Mouse (Mus musculus) adrenal gland, postnatal 10 days (tissue): ENCODE data around the gene St8sia6. TPM values are rescaled to one million over a fixed set of nuclear protein-coding genes. Genes with fewer than 3 reads are reported as not detected.
"Not testable (repeated sequence)": the region's sequence is repeated elsewhere in the genome, so short reads cannot be mapped to it uniquely, and the experiment has no call there.

Source experiments
- DNase-seq: peaks from one replicate; pipeline ENCODE4 v3.0.0; 2021; ENCODE audit warnings: mixed read lengths
- long read RNA-seq, 2 experiments: library from polyadenylated mRNA; stranded (forward); transcript quantifications; one replicate each; pipeline ENCODE4 v2.0.0; 2021
- total RNA-seq, 2 experiments: library from RNA; stranded (reverse); gene quantifications; 2 replicates each; pipeline ENCODE4 v1.2.3; 2021

St8sia6 gene
- total RNA-seq = 1 to 10 TPM; 1.6 to 1.8 TPM
- long read RNA-seq, experiment 1, partial matches to known transcripts = 0 of 1 reads
- long read RNA-seq, experiment 1, other reads (novel, unspliced or antisense) = 1 of 1 reads
- long read RNA-seq, experiment 2 = 0 reads

DNA sequence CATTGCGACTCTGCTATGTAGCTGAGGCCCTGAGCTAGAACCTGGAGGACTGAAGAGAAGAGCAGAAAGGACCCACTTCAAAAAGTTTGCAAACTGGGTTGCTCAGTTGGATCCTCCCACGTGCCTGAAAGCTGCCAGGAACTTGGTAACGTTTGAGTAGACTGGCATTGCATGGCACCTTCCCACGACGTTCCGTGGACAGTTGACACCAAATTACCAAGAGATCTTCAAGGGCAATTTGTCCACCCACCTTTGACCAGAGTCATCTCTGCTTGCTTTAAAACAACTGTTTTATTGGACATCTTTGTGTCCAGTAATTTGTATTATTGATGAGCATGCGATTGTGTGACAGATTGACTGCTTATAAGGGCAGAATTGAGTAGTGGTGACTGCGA, at the start of gene St8sia6:
Gene St8sia6 (minus strand): TSS at position 96 of the 395 bp plus-strand sequence.
- DNase-seq = no peak

DNA sequence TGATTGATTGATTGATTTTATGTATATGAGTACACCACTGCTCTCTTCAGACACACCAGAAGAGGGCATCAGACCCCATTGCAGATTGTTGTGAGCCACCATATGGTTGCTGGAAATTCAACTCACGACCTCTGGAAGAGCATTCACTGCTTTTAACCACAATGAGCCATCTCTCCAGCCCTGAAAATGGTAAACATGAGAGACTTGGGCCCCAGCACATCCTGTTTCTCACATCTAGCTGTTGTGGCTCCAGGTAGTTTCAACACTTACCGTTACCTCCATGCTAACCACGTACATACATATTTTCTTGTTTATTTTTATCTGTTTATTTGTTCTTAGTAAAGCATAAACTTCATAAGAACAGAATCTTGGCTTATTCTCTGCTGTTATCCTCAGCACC, 42.4 kb upstream of the St8sia6 start:
- no peak for DNase-seq

DNA sequence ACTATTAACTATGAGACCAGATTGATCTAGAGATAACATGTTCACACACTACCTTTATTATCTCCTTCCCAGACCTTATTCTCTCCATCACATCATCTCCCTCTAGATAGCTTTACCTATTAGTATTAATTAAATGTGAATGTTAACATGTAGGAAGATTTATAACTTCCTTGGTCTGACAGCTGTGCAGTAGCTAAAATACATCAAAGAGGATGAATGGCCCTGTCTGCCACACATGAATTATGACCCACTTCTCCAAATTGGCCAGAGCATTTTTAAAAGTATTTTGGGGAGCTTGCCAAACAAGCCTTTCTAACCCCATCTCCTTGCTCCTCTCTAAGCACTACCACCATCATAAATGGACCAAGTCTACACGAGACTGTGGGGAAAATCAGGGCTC, 41.1 kb upstream of the St8sia6 start:
- DNase-seq = no peak

GRCm38 (mm10) chr2:13816645-13817044, 22.8 kb upstream of the St8sia6 start:
- DNase-seq = no peak

GRCm38 (mm10) chr2:13808593-13808992, 14.7 kb upstream of the St8sia6 start:
- no peak for DNase-seq

- DNase-seq = no peak
Measured at GRCm38 (mm10) chr2:13808008-13808407, 14.1 kb upstream of the St8sia6 start.

DNA sequence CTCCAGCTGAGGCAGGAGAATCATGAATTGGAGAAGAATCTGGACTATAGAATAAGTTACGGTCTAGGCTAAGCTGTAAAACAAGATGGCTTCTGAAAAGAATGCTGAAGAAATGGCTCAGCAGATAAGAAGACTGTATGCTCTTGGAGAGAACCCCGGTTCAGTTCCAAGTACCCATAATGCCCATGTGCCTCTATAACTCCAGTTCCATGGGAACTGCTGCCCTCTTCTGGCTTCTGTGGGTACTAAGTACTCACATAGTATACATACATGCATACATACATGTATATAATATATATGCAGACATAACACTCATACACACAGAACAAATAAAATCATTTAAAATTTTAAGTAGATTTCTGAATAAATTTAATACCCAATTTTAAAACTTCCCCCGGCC, 12.3 kb upstream of the St8sia6 start:
- no peak for DNase-seq

- no peak for DNase-seq
Measured at GRCm38 (mm10) chr2:13800639-13801038, 6.8 kb upstream of the St8sia6 start.

DNA sequence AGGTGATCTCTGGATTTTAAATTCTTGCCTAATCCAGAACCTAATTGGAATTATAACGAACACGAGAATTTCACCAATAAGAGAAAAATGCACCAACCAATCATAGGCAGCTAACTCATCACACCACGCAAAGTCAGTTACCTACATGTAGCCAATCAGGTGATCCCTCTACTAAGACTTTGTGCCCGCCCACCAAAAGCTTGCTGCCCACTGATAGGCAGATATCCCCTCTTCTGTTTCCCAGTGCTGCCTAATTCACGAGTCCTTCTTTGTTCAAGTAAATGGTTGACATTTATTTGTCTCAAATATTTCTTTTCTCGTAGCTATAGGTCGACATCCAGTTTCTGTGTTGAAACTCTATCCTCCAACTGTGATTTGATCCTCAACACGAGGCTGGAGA, 582 bp upstream of the St8sia6 start:
- no peak for DNase-seq

DNA sequence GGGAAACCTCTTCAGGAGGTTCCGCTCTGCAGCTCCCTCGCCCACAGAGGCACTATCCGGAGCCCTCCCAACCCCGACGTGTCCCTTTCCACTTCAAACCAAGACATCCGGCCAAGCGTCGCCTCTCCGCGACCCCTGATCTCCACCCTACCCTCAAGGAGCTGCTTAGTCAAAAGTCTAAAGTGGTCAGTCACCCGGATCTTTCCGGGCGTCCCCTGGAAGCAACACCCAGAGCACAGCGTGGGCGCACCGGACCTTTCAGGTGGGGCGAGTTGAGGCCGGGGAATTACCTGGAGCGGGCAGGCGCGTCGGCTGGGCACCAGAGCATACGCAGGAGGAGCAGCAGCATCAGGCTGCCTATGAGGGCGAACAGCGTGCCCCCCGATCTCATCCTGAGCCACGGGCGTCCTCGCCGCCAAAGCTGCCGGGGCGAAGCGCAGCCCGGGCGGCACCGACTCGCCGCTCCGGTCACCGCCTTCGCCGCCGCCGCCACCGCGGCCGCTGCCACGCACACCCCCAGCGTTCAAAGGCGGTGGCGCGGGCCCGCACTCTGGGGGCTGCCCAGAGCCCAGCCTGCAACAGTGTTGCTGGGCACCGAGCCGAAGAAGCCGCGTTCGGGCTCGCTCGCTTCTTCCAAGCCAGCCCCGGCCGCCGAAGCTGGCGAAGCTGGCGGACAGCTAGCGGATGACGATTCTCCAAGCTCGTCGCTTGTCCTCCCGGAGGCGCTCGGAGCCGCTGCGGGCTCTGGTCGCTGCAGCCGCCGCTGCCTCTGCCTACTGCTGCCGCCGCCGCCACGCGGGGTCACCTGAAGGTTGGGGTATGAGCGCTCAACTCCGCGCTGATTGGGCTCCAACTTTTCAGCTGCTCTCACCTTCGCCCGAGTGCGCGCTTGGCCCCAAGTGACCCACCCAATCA, 553 bp downstream of the St8sia6 start:
- DNase-seq = peak; percentile 62

GRCm38 (mm10) chr2:13792256-13793005, 1.4 kb downstream of the St8sia6 start:
- peak; percentile 2 for DNase-seq

DNA sequence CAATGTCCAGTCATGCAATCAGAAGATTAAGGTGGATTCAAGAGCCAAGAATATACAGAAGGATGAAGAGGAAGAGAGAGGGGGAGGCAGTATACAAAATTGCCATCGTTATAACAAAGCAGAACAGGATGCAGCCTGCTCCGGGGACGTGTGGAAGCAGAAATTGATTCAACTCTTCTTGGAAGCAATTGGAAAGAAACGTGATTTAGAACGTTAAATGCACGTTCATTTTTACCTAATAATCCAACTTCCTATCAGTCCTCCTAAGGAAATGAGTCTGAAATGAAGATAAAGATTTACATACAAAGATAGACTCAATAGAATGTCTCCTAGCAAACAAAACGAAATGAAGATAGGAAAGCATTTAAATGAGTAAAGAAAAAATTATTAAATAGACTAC, 2.3 kb downstream of the St8sia6 start:
- DNase-seq = no peak

DNA sequence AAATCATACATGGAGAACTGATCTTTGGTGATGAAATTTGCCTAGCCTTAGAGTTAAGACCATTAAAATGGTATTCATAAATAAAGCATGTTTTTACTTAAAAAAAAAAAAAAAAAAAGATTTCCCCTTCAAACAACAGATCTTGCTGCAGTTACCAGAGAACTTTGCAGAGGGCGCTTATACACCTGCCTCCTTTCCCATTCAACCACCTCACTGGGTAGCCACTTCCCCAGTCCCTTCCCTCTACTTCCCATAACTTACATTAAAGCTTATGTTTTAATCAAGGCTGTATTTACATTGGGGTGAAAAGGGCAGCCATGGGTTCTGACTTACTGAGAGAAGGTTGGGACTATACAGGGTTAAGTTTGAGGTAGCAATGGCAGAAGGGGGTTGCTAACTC, 4.5 kb downstream of the St8sia6 start:
- no peak for DNase-seq

DNA sequence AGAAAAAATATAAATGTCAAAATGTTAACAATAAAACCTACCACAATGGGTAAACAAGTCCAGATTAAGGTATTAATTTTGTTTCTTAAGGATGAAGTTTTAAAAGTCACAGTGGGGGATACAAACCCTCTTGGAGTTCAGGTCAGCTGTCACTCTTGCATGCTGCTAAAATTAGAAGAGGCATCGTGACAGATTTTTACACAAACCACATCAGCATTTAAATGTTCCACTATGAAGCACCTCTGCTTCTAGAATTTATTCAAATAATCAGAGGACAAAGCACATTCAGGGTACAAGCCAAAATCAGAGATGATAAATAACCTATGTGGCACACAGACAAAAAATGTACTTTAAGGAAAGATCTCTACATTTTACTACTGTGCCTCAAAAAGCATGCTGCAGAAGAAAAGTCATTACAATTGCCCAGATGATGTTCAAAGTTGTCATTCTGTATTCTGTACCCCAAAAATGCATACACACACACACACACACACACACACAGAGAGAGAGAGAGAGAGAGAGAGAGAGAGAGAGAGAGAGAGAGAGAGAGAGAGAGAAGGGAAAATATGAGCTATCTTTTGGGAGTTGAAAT, 7.2 kb downstream of the St8sia6 start:
- DNase-seq = no peak

DNA sequence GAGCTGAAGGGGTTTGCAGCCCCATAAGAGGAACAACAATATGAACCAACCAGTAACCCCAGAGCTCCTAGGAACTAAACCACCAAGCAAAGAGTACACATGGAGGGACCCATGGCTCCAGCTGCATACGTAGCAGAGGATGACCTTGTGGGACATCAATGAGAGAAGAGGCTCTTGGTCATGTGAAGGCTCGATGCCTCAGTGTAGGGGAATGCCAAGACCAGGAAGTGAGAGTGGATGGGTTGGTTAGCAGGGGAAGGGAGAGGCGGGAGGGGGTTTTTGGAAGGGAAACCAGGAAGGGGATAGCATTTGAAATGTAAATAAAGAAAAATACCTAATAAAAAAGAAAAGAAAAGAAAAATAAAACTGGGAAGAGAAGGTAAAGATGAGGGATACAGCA, 7.9 kb downstream of the St8sia6 start:
- not testable (repeated sequence) for DNase-seq

GRCm38 (mm10) chr2:13785247-13785646, 8.6 kb downstream of the St8sia6 start:
- no peak for DNase-seq

- DNase-seq = no peak
Measured at GRCm38 (mm10) chr2:13784448-13784847, 9.4 kb downstream of the St8sia6 start.

- no peak for DNase-seq
Measured at GRCm38 (mm10) chr2:13777032-13777431, 16.8 kb downstream of the St8sia6 start.

DNA sequence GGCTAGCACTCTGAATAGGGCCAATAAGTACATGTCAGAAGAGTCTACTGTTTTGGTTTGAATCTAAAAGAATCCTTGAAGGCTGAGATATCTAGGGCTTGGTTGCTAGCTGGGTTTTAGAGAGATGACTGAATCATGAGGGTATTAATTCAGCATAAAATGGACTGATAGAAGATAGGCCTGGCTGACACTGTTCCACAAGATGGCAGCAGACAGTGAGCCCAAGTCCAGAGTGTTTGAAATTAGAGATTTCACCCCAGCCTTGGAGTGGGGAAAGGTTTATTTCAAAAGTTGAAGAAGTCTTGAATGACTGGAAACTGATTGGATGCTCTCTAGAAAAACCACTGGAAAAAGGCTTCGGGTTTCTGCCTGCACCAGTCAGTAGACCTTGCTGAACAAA, 17.4 kb downstream of the St8sia6 start:
- DNase-seq = no peak

GRCm38 (mm10) chr2:13775056-13775455, 18.8 kb downstream of the St8sia6 start:
- DNase-seq = no peak

- no peak for DNase-seq
Measured at GRCm38 (mm10) chr2:13768524-13768923, 25.3 kb downstream of the St8sia6 start.

- DNase-seq = no peak
Measured at GRCm38 (mm10) chr2:13767532-13768411, 26.1 kb downstream of the St8sia6 start.
